Mouse (Mus musculus) bone marrow, adult 2 months (tissue): ENCODE results near the gene Cd36.

Source experiments
- CTCF ChIP-seq: fragments of 200-500 bp; IDR thresholded peaks from 2 replicates; pipeline ENCODE4 v1.5.1; 2011; ENCODE audit warnings: low read length, control low read depth; ENCODE audit not compliant: control insufficient read depth, insufficient read depth
- POLR2A ChIP-seq: fragments of 200-500 bp; IDR thresholded peaks from 2 replicates; pipeline ENCODE4 v1.6.1; 2011; ENCODE audit warnings: low read depth, mild to moderate bottlenecking, control low read depth, low read length, borderline replicate concordance; ENCODE audit not compliant: control insufficient read depth

DNA sequence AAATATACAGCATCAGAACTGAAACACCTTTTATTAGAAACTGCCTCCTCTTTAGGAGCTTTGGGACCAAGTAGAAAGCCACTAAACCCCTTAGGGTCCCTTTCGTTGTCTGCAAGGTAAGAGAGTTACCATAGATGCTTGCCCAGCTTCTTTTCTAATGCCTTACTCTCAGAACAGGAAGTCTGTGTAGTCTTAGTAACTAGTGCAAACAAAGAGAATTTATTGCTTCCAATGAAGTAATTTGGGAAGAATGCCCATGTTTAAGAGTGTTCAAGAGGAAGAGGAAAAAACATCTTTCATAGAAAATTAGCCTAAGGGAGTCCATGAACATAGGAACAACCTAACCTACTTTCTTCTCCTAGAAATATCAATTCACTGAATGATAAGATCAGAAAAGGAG lies 67.2 kb downstream of the Cd36 start:
- TF ChIP-seq CTCF (no peak), POLR2A (no peak)
